Mouse (Mus musculus) liver, postnatal 0 days (tissue): ENCODE data around the gene Cpeb4.

Source experiments
- CTCF ChIP-seq: sonication (generic); IDR thresholded peaks from 2 replicates; pipeline ENCODE4 v1.5.1; 2016; ENCODE audit warnings: antibody characterized with exemption, low read depth
- EP300 ChIP-seq: IDR thresholded peaks from 2 replicates; pipeline ENCODE4 v1.6.1; 2016; ENCODE audit warnings: antibody characterized with exemption, low read depth, mild to moderate bottlenecking

GRCm38 (mm10) chr11:31847469-31847805 is 24.6 kb upstream of the Cpeb4 start:
- TF ChIP-seq EP300 (no peak), CTCF (no peak)
